Mouse (Mus musculus): ENCODE results near the gene Acp2. TPM values are rescaled to one million over a fixed set of nuclear protein-coding genes. Genes with fewer than 3 reads are reported as not detected.

The Acp2 gene
- 30.0 and 33.9 TPM in 2 replicates for polyA plus RNA-seq (2021; fragmentation: Nextera tagmentation)
- long read RNA-seq, experiment 1, full-length matches to known transcripts = 20 of 36 reads
- long read RNA-seq, experiment 1, partial matches to known transcripts = 1 of 36 reads
- long read RNA-seq, experiment 1, other reads (novel, unspliced or antisense) = 15 of 36 reads
- long read RNA-seq, experiment 2, full-length matches to known transcripts = 93 of 149 reads
- long read RNA-seq, experiment 2, partial matches to known transcripts = 16 of 149 reads
- long read RNA-seq, experiment 2, other reads (novel, unspliced or antisense) = 40 of 149 reads

DNA sequence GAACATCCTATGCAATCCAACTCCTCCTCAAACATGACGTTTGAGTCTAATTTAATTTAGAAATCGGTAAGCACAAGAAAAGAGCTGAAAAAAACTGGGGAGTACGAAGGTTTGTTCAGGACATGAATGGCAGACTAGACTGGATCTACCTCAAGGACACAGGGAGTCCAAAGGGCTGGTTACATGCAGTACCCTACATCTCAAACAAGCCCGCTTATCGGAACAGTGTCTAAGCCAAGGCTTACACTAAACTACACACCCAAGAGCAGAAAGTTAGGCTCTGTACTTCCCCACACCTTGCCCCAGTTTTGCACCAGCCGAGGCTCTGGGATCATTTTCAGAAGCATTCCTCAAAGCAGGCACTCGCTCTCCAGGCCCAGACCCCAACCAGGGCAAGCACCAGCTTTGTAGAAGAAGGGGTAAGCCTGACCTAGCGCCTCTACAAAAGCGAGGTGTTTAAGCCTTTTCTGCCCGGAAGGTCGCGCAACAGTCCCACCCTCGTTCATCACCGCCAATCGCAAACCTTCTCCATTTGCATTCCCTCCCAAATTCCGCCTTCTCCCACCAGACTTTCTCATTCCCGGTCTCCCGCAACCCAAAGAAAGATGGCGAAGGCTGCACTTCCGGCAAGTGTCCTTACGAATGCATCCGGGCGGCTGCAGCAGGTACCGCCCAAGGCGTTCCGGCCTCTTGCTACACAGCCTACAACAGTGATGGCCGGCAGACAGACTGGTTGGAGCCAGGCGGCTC is at the start of gene Acp2, which contains the start of gene Nr1h3:
Acp2 (plus strand) TSS at position 664 of the 750 bp plus-strand sequence.
Nr1h3 (minus strand) TSS at position 613 of the 750 bp plus-strand sequence.

DNA sequence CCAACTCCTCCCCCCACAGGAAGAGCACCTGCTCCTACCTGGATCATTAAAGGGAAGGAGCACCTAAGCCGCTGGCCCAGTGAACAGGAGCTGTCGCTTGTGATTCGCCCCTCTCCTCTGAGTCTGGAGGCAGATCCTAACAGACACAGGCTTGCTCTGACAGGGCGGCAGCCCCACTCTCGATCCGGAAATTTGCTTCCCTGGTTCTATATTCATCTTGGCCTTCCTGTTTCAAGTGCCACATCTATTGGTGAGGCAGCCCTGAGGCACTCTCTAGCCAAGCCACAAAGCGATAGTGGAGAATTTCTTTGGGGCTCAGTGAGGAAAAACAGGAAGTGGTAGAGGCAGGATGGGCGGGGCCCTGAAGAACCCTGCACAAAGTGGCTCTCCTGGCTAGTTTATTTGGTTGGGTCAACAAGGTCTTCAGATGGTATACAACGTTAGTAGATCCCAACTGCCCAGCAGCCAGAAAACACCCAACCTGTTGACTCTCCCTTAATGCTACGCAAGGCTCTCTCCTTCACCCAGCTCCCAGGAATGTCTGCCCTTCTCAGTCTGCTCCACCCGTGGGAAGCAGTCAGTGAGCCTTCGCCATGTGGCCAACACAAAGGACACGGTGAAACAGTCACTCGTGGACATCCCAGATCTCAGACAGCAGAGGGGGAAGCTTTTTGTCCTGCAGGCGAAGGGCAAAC is 18.8 kb upstream of the Acp2 start, which contains the start of gene Madd:
Madd (minus strand) TSS at position 127 of the 695 bp plus-strand sequence.

DNA sequence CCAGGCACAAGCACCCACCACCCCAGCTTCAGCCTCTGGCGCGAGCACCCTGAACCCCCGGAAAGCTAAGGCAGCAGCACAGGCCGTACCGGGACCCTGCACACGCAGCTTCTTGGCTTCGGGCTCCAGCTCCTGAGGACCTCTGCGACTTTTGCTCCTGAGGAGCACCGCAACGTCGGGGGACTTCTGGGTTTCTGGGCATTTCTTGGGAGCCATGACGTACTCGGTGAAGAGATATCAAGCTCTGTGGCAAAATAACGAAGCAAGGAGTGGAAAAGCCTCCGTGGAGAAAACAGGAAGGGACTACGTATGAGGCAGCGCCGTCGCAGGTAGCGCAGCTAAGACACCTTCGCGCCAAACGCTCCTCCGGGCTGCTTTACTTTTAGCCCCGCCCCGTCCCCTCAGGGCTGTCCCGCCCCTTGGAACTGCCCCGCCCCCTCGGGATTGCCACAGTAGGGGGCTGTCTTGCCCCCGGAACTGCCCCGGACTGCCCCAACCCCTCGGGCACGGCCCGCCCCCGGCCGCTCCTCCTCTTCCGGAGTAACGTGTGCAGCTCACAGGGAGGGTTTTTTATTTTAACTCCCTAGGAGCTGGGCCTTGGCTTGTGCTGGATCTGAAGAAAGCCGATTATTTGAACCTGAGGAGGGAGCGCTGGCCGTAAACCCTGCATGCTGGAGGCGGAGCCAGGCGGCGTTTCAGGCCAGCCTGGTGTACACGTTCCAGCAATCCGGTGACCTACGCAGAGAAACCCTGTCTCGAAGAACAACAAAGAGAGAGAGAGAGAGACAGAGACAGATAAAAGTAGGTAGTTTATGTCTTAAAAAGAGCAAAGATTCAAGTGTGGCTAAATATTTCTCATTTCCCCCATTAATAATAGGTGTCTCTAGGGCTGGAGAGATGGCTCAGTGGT is 34.2 kb downstream of the Acp2 start, which contains the start of gene Ddb2:
Ddb2 (minus strand) TSS at position 382 of the 910 bp plus-strand sequence.

DNA sequence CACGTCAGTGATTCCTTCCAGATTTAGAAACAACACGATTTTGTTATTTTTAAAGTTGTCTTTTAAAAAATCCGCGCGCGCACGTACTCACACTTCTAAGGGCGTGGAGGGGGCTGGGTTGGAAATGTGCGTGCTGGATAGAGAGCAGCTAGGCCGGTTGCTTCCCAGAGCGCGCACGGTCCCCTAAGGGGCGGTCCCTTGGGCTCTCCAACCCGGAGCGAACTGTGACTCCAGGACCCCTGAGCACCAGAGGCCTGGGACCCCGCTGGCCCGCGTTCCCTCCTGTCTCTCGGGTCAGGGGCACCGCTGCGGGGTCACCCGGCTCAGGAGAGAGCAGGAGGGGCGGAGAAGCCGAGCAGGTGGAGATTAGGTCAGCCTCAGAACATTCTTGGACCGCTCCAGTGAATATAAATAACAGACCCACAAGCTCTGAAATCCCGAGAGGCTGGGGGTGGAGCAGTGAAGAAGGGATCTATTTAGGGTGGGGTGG is 53.0 kb downstream of the Acp2 start, which contains the start of gene Pacsin3:
Pacsin3 (plus strand) TSS at position 294 of the 490 bp plus-strand sequence.

Other genes starting within 250 kb of the Acp2 start
- gene Rapsn, start 167.3 kb upstream of the Acp2 start, polyA plus RNA-seq (2021; fragmentation: Nextera tagmentation) = 1.6 and 2.0 TPM in 2 replicates
- 260 and 264 TPM in 2 replicates for gene Psmc3, start 148.9 kb upstream of the Acp2 start, polyA plus RNA-seq (2021; fragmentation: Nextera tagmentation)
- gene Slc39a13, start 132.5 kb upstream of the Acp2 start, polyA plus RNA-seq (2021; fragmentation: Nextera tagmentation) = 9.4 and 12.4 TPM in 2 replicates
- 9.5 and 10.5 TPM in 2 replicates for gene Spi1, start 120.5 kb upstream of the Acp2 start, polyA plus RNA-seq (2021; fragmentation: Nextera tagmentation)
- not detected in 2 replicates for gene Mybpc3, start 84.7 kb upstream of the Acp2 start, polyA plus RNA-seq (2021; fragmentation: Nextera tagmentation)
- 38.4 and 54.1 TPM in 2 replicates for gene Madd, start 19.0 kb upstream of the Acp2 start, polyA plus RNA-seq (2021; fragmentation: Nextera tagmentation)
- gene Nr1h3, start 51 bp upstream of the Acp2 start, polyA plus RNA-seq (2021; fragmentation: Nextera tagmentation) = 3.4 and 4.1 TPM in 2 replicates
- gene Ddb2, start 34.1 kb downstream of the Acp2 start, polyA plus RNA-seq (2021; fragmentation: Nextera tagmentation) = 1.9 TPM in 2 replicates
- gene Pacsin3, start 53.1 kb downstream of the Acp2 start, polyA plus RNA-seq (2021; fragmentation: Nextera tagmentation) = 18.7 and 21.9 TPM in 2 replicates
- gene Arfgap2, start 62.1 kb downstream of the Acp2 start, polyA plus RNA-seq (2021; fragmentation: Nextera tagmentation) = 44.2 and 45.4 TPM in 2 replicates
- 182 and 187 TPM in 2 replicates for gene 1110051M20Rik, start 241.8 kb downstream of the Acp2 start, polyA plus RNA-seq (2021; fragmentation: Nextera tagmentation)

Data from layer of hippocampus, adult 6 months (tissue).